Mouse (Mus musculus) urinary bladder, postnatal 36 days (tissue): ENCODE measurements around the gene Emsy.

Experiments used
- DNase-seq, 2 experiments: peaks; one replicate each; pipeline ENCODE4 v3.0.0; 2022; ENCODE audit warnings: low spot score in 2 of 2, mixed read lengths in 1 of 2

The Emsy gene

GRCm38 (mm10) chr7:98577461-98577860 is 79.1 kb downstream of the Emsy start:
- DNase-seq = no peak

DNA sequence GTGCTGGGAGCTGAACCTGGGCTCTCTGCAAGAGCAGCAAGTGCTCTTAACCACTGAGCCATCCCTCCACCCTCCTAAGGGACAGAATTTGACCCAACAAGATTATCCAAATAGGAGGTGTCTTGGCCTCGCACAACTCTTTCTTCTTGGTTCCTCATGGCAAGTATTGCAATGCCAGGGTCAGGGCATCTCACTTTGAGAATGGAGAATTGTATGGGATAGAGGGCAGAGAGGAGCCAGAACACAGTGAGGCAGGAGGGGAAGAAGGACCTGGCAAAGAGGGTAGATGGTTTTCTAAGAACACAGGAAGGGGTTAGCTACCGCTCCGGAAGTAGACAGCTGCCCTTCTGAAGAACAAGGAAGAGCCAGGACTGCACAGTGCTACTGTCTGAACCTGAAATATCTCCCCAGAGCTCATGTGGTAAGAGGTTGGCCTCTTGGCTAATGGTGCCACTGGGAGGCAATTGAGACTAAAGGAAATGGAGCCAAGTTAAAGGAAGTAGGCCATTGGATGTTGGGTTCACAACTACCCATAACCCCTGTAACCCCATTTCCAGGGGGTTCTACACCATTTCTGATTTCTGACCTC is 80.8 kb downstream of the Emsy start:
- DNase-seq = no peak

DNA sequence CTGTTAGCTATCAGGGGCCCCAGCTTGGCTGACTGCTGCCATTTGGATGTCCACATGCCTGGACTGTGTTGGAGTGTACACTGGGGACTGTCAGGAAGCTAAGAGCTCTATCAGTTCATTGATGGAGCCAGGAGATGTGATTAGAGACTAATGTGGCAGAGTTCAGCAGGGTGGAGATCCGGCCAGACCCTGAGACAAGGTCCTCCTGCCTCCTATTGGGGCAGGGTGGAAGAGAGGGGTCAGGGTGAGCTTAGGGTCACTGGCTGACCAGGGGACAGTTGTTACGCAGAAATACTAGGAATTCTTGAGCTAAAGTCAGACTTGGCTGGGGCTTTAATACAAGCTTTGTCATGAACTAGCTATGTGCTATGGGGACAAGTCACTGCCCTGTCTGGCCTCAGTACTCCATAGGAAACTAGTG is 81.8 kb downstream of the Emsy start:
- no peak for DNase-seq

DNA sequence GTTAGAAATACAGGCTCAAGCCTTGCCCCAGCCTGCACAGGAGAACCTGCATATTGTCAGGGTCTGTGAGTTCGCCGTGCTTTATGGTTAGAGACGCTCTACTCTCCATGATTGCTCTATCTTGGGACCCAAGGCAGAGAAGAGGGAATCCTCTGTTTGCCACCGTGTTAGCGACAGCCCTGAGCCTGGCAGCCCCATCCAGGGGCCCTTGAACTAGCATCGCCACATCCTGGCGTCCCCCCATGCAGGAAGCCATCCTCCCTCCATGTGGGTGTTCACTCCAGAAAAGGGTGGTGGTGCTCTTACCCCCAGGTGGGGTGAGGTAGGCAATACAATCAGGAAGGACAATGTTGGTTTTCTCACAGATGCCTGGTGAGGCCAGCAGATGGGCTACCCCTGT is 82.3 kb downstream of the Emsy start:
- no peak for DNase-seq

GRCm38 (mm10) chr7:98573231-98573781 is 83.3 kb downstream of the Emsy start:
- DNase-seq = peak in 1 of 2 experiments; percentile 22

GRCm38 (mm10) chr7:98572223-98572868 is 84.2 kb downstream of the Emsy start:
- DNase-seq = peak in 1 of 2 experiments; percentile 46

DNA sequence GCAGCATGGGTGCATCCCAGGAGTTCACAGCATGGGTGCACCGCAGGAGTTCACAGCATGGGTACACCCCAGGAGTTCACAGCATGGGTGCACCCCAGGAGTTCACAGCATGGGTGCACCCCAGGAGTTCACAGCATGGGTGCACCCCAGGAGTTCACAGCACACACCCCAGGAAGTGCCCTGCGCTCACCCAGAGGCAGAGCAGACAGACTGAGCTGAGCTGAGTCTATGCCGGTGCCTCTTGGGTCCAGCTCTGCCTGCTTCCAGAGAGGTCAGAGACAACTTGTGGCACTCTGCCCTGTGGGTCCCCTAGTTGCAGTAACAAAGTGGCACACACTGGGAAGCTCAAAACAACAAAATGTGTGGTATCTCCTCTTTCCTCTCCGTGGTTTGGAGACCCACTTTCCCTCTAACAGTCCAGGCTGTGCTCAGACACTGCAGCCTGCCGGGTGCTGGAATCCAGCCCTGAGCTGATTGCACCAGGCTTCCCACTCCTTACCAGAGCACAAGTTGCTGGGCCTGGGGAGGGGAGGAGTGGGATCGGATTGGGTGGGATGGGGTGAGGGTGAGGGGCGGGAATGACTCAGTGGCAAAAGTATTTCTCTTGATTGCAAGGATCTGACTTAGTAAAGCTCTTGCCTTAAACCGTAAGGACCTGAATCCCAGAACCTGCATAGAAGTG is 85.6 kb downstream of the Emsy start:
- no peak for DNase-seq

DNA sequence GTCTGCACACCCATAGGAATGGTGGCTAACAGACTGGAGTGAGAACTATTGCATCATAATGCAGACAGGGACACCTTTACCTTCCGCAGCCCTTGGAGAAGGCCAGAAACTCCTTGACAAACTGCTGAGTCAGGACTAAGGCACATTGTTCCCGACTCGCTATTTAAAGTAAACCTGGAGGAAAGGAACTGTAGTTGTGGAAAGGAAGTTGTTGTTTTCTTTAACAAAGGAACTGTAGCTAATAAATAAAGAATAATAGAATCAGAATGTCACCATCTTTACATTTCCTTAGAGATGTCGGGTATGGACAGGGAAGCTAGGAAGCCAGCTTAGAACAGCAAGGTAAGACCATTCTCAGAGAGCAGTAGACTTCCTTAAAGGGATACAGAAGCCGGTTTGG is 89.5 kb downstream of the Emsy start:
- no peak for DNase-seq

DNA sequence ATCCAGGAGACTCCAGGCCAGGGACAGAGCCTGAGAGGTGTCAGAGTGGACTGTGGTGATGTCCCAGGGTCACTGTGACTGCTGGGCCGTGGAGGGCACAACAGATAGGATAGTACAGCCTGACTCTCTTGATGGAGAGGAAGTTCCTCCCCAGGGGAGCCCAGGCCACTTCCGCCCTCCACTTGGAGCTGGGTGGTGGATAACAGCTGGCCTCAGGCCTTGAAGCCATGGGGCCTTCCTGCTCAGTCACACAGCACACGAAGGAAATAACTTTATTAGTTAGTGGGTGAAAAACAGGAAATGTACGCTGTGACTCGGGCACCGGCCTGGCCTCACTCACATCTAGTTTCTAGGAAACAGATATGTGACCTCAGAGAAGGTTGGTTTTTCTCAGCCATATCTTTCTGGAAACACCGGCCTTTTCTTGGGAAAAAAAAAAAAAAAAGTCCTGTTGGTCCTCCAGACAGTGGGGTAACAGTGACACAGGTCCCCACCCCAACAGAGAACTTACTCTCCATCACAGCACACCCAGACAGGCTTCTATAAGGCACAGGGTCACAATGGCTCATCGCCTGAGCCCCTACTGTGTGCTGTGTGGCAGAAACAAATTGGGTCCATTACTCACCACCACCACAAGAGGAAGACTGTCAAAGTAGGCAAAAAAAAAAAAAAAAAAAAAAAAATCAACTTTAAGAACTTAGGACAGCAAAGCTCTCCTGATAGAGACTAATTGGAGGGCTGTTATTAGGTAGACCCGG is 91.8 kb downstream of the Emsy start:
- DNase-seq = no peak

DNA sequence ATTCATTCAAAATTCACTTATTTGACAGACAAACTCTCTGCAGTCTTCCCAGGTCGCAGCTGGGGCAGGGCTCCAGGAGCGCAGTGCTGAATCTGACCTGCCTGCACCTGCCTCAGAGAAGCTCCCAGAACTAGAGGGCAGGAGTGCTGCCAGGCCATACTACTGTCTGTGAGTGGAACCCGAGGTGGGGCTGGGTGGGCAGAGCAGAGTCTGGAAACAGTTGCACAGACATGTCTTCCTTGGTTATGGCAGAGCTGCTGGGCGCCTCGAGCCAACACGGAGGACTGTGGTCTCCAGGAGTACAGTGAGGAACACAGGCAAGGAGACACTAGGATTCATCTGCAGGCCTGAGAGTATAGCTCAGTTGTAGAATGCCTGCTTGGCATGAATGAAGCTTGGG is 92.6 kb downstream of the Emsy start:
- no peak for DNase-seq

GRCm38 (mm10) chr7:98562966-98563365 is 93.6 kb downstream of the Emsy start:
- no peak for DNase-seq

- DNase-seq = no peak
These were observed 94.4 kb downstream of the Emsy start for GRCm38 (mm10) chr7:98562186-98562585.

DNA sequence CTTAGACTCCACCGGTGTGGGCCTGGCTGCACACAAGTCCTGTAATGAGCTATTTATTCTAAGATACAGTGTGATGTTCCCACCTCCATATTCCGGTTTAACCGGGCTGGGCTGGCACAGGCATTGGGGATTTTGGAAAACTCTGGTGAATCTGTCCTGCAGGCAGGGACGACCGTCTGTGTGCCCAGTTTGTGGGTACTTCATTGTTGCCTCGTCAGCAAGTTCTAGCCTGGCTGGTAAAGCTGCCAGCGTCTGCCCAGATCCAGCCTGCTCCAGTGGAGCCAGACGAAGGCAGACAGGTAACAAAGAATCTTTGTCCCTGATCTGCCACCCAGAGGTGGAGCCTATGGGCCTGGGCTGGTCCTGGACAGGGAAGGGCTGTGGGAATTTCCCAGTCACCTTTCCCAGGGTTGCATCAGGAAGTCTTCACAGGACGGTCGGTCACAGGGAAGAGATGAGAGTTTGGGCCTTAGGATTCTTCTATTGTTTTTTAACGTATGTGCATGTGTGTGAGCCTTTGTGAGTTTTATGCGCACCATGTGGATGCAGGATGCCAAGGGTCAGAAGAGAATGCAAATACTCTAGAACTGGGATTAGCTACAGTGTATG is 94.9 kb downstream of the Emsy start:
- DNase-seq = no peak

GRCm38 (mm10) chr7:98558128-98558921 is 98.3 kb downstream of the Emsy start:
- no peak for DNase-seq

DNA sequence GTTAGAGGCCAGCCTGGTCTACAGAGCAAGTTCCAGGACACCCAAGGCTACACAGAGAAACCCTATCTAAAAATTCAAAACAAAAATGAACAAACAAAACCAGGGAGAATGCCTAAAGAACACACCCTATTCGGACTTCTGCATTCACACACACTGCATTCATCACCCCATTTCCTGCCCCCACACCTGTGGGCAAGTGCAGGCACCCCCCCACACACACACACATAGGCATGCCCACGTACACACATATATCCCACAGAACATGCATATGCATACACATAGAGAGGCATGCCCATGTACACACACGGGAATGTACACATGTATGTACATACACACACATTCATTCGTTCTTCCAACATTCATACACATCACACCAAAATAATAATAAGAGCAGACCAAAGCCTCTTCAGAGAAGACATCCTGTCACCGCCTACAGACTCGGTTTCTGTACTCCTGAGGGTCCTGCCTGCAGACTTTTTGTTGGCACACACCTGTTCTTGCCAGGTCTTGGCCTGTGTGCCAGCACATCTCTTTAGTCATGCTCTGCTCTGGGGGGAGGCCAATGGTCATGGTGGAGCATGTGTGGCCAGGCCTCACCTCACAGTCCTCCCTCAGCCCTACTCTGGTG is 99.7 kb downstream of the Emsy start:
- no peak for DNase-seq

GRCm38 (mm10) chr7:98551041-98551440 is 105.5 kb downstream of the Emsy start:
- no peak for DNase-seq

DNA sequence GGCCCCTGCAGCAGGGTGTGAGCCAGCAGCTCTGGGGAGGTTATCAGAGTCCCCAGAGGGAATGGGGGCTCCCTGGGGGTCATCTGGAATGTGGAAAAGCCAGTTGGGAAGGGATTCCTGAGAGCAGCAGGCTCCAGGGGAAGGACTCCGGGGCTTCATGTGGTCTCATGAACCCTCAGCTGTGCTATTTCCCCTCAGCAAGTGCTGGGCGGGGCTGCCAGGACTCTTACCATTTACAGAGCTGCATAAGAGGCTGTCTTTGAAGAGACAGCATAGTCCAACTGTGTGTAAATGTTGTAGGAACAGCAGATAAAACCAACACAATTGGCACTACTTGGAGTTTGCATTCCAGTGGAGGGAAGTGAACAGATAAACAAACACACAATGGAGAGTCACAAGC is 106.0 kb downstream of the Emsy start:
- no peak for DNase-seq

DNA sequence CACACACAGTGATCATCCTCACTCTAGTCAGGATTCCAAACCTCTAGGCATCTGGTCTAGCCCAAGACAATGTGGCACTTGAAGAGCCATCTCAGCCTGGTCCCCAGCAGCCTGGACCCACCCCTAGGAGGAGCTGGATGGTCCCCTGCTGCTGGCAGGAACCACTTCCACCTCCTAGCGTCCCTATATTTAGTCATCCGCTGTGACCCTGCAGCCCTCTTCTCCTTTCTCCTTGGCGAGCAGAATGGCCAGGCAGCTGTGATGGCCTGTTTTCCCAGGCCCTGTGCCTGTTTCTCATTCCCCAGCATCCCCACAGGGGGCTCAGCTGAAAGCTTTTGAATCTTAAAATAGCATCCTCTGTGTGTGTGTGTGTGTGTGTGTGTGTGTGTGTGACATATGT is 107.7 kb downstream of the Emsy start:
- DNase-seq = no peak

GRCm38 (mm10) chr7:98544556-98544955 is 112.0 kb downstream of the Emsy start:
- no peak for DNase-seq

GRCm38 (mm10) chr7:98543853-98544370 is 112.7 kb downstream of the Emsy start:
- no peak for DNase-seq
